Mouse (Mus musculus): ENCODE data around the gene Rassf3.
A peak's percentile ranks its signal among the peaks of the same experiment; 100 is the strongest.

Rassf3 gene

DNA sequence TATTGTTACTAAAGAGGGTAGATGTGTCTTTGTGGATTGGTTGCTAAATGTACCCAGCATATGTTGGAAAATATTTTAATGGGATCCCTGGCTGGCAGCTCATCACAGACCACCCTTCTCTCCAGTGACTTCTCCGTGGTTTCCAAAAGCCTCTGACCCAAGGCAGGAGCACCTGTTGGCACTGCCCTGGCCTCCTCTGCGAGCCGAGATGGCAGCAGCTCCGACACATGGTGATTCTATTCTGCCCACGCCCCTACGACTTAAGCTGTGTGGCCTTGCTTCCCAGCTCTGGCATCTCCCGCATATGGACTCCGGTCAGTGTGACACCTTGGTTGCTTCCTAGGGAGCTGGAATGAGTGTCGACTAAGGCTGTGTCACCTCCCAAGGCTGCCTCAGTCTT lies 73.0 kb downstream of the Rassf3 start:
- no peak for DNase-seq (ENCODE audit: low spot score)

- DNase-seq (ENCODE audit: low spot score) = no peak
These were observed 75.1 kb downstream of the Rassf3 start for GRCm38 (mm10) chr10:121401005-121401404.

DNA sequence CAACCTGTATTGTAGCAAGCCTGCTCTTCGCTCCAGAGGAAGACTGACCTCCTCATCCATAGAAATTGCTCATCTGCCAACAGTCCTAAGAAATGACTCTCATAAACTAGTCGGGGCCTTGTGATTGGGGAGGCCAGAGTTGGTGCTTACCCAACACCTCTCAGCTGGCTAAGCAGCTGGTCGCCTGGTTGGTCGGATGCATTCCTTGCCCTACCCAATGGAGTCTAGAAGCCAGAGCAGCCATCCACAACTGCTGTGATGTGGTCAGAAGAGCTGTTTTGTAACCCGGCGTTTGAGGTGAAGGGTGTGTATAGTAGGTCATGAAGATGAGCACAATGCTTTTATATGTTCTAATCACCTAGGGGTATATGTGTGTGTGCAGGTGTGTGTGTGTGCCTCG lies 77.5 kb downstream of the Rassf3 start:
- no peak for DNase-seq (ENCODE audit: low spot score)

- DNase-seq (ENCODE audit: low spot score) = no peak
These were observed 80.5 kb downstream of the Rassf3 start for GRCm38 (mm10) chr10:121395542-121396176.

DNA sequence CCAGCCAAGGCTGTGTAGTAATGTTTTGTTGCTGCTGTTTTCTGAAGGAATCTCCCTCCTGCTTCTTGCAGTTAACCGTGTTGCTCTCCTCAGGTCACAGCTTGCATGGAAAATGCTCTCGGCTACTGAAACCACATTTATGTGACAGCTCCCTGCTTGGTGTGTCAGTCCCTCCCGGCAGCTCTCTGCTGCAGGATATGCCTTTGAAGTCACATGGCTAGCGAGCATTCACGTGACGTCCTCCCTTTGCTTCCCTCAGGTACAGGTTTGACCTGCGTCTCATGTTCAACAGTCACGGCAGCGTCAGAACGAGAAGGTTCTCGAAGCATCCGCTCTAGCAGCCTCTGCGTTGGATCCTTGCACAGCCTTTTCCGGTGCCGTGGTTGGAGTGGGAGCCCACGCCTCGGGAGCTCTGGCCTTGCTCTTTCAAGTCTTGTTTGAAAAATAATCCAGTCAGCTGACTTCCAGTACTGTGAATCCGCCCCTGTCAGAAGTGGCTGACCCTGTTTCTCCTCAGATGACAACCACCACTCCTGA lies 81.3 kb downstream of the Rassf3 start:
- no peak for DNase-seq (ENCODE audit: low spot score)

DNA sequence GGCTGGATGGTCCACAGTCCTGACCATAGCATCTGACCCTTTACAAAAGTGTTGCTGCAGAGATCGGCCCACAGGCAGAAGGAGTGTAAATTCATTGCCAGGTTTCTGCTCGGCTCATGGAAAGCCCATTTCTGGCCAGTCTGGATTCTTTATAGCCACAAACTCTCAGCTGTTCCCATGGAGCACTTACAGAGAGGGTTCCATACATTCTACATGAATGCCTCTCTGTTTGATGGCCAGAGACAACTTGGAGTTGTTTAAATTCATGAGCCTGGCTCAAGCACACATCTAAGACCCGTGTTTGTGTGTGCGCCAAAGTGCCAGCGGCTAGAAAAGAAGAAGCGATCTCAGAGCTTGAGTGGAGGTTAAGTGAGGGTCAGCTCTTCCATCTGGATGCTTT lies 81.9 kb downstream of the Rassf3 start:
- no peak for DNase-seq (ENCODE audit: low spot score)

DNA sequence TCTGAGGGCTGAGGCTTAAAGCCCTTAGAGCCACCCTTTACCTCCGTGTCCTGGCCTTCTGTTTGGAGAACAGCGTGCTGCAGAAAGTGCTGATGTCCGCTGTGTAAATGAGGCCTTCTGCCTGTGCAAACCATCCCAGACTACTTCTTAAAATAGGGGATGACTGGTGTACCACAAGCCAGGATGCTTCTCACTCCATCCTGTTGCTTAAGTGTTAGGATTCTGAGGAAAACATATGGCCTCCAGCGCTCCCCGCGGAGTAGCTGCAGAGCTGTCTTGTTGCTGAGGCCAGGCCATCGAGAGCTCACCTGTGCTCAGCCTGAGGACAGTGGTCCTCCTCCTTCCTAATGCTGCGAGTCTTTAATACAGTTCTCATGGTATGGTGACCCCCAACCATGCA lies 84.2 kb downstream of the Rassf3 start:
- DNase-seq (ENCODE audit: low spot score) = no peak

GRCm38 (mm10) chr10:121390602-121391001 lies 85.5 kb downstream of the Rassf3 start:
- no peak for DNase-seq (ENCODE audit: low spot score)

GRCm38 (mm10) chr10:121386347-121386746 lies 89.8 kb downstream of the Rassf3 start:
- DNase-seq (ENCODE audit: low spot score) = no peak

DNA sequence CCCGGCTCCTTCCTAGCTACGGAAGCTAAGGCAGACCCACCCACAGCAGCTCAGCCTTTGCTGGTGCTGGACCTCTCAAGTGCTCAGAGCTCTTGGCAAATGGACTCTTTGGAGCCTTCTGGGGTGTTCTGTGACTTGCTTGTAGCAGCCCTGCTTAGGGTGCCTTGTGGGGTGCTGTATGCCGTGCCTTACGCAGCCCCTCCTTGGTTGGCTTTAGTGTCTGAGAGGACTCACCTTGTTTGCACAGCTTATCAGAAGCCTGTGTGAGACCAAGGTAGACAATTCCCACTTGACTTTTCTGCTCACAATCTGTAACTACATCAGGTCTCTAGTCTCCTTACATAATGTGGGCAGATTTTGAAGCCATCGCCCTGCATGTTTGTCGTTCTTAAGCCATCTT lies 90.5 kb downstream of the Rassf3 start:
- DNase-seq (ENCODE audit: low spot score) = no peak

- DNase-seq (ENCODE audit: low spot score) = no peak
These were observed 91.4 kb downstream of the Rassf3 start for GRCm38 (mm10) chr10:121384710-121385109.

DNA sequence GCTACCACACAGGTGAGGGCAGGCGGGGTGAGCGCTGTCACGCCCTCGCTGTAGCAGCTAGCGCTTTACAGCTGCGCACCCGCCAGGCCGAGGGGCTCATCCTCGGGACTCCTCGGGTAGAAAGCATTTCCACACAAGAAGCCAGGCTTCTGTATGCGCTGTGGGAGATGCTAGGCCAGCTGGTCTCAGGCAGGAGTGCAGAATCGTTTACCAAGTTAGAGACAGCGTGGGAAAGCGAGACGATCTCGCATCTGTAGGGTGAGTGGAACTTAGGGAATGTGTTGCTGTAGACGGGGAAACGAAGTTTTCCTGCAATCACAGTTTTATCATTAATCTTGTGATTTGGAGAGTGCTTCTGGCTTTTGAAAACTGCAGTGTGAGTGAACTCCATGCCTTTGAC lies 94.9 kb downstream of the Rassf3 start:
- DNase-seq (ENCODE audit: low spot score) = no peak

DNA sequence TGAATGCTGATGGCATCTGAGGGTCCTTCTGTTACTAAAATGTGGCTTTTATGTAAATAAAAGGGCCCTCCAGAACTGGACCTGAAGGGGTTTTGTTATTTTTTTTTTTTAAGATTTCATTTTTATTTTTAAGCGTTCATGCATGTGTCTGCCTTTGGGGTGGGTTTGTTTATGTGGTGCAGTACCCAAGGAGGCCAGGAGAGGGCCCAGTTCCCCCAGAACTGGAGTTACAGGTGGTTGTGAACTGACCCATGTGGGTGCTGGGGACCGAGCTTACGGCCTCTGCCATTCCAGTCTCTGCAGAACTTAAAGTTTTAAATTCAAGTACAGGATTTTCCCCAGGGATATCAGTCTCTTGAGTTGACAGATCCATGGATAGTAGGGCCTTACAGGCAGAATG lies 96.8 kb downstream of the Rassf3 start:
- DNase-seq (ENCODE audit: low spot score) = no peak

DNA sequence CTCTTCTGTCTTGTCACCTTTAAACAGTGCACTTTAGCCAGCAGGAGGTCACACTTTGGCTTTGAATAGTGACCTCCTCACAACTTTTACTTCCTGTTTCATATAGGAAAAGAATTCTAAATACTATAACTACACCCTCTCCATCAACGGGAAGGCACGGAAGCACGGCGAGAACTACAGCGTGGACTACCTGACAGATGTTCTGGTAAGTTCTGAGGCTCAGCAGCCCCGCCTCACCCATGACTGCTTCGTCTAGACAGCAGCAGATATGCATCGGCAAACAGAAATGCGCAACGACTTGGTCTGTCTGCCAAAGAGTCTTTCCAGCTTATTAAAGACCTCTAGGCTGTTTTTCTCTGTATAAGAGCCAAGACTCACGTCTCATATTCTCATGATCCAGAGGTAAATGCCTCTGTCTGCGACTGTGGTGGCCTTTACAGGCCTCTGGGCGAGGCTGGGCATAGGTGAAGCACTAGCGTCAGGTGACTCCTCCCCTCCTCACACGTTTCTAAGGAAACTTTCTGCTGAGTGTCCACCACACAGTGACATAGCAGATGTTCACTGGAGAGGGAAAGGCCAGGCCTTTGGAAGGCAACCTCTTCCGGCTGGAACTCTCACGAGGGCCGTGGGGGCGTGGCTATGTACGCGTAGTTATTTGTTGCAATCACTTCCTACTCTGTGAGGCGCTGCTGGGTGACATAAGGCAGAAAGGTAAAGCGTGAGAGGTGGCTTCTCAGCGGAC lies 99.4 kb downstream of the Rassf3 start:
- DNase-seq (ENCODE audit: low spot score) = no peak

DNA sequence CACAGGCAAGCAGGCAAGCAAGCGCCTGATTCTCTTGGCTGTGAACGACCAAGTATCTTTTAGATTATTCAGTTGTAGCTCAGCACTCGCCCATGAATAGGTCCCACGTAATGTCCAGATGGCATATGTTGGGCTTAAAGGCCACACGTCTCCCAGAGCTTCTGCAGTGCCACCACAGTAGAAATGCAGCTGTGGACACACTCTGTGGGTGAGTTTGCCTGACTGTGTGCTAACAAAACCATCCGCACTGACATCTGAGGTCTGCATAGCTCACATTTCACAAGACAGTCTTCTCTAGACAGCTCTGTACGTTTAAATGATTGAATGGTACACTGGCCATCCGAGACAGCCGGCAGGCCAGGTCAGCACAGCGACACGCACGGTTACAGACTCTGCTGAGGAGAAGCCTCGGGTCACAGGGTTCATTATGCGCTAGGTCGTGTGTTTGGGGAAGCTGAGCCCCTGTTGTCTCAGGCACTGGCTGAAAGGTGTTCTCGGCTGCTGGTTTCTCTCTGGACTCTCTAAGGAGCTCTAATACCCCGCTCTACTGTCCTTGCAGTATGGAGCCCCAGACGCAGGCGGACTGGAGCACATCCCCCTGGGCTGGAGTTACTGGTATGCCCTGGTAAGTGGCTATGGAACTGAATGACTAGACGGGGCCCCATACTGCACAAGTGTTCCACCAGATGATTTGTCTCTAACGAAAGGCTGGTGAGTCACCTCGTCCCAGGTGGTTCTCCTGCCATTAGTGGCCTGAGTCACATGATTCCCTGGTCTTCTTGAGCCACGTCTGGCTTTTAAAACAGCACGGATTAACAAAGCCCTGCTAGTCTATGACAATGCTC lies 100.3 kb downstream of the Rassf3 start:
- no peak for DNase-seq (ENCODE audit: low spot score)

- no peak for DNase-seq (ENCODE audit: low spot score)
These were observed 101.2 kb downstream of the Rassf3 start for GRCm38 (mm10) chr10:121374693-121375620.

GRCm38 (mm10) chr10:121374013-121374412 lies 102.1 kb downstream of the Rassf3 start:
- no peak for DNase-seq (ENCODE audit: low spot score)

GRCm38 (mm10) chr10:121370777-121371176 lies 105.4 kb downstream of the Rassf3 start:
- DNase-seq (ENCODE audit: low spot score) = peak; percentile 2

- no peak for DNase-seq (ENCODE audit: low spot score)
These were observed 107.2 kb downstream of the Rassf3 start for GRCm38 (mm10) chr10:121368783-121369465.

- DNase-seq (ENCODE audit: low spot score) = no peak
These were observed 108.4 kb downstream of the Rassf3 start for GRCm38 (mm10) chr10:121367780-121368179.

- no peak for DNase-seq (ENCODE audit: low spot score)
These were observed 108.9 kb downstream of the Rassf3 start for GRCm38 (mm10) chr10:121367271-121367670.

Data from ovary, postnatal 36 days (tissue).